Mouse (Mus musculus) heart, postnatal 36 days (tissue): ENCODE measurements at regions not wholly inside any gene's neighbourhood (a gene's known extent, or its start where the extent isn't known, plus 50 kb on each side); places are given as distances from the start of the nearest gene placed in this dataset.
"Not testable (repeated sequence)": the region's sequence is repeated elsewhere in the genome, so short reads cannot be mapped to it uniquely, and the experiment has no call there.

Experiments
- DNase-seq, 2 experiments: peaks; one replicate each; pipeline ENCODE4 v3.0.0; 2021 to 2022
- intact Hi-C: fragments of 180-260 bp; cut with DNase I; formaldehyde crosslinking; loops from one replicate; pipeline ENCODE4 v1.15.1; 2025

GRCm38 (mm10) chr2:63580489-63581139, 396.5 kb upstream of the Kcnh7 start:
- no peak for DNase-seq
- intact Hi-C loops: no loop called here

DNA sequence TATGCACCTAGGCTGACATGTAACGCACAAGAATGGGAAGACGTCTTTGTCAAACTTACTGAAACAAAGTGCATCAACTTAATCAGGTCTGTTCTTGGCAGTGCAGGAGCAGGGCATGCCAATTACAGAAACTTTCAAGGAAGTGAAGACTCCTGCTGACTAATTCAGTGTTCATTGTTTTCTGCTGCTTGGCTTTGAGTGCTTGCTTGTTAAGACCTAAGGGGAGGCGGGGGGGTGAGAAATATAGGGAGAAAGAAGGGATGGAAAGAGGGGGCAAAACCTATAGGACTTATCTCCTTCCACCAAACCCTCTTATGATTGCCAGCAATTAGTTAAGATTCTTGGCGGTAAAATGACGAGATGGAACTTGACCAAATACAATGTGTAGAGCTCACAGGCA, 391.1 kb upstream of the Kcnh7 start:
- intact Hi-C loops: no loop called here
- no peak for DNase-seq

DNA sequence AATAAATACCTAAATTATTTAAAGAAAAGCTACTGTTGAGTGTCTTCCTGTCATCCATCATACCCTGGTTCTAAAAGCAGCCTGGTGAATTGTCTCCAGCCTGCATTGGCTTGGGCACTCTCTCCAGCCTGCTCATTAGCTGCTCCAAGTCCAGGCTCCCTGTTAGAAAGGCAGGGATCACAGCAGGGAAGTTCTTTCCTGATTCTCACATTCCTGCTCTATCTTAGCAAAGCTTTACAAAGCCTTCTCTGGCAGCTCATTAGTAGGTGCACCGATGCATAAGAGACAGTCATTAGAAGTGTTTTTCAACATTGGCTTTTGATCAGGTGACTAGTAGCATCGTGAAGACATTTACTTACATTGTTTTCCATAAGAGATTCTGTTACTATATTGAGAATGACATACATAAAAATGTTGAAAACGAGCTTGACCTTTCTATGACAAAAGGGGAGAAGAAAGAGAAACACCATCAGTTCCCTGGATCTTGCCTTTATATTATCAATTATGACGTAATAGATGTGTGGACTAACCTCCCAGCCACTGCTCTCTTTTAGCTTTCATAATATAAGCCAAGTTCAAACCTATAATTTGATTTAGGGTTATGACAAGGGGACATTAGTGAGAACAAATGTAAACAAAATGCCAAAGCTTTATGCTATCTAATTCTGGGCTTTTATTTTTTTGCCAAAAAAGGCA, 390.1 kb upstream of the Kcnh7 start:
- intact Hi-C loops: no loop called here
- no peak for DNase-seq

DNA sequence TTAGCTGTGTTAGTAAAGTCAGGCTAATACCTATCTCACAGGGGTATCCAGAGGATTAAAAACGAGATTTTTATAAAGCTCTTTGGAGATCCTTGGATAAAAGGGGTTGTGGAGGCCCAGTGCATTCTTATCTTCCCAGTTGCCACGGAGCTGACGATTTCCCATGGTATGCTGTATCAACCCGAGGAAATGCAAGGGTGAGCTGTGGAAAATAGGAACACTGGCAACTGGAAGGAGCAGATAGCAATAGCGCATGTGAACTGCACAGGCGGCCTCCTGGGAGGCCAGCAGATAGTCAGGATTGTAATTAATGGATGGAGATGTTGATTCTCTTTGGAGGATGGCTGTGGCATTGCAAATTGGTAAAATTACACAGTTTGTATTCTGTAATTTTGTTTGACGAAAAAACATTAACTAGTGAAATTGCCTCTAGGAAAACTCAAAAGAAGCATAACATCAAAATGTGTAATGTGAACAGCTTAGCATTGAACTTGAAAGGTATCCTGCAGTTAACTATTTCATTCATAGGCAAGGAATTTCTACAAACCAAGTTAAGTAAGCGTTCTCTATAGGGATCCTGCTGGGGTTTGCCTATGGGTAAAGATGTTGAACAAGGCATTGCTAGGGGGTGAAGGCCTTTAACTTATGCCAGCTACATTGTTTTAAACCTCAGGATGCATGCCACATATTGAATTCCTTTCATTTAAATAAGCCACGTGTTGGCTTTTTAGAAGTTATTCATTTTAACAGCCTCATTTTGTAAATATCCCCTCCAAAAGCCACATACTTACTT, 389.1 kb upstream of the Kcnh7 start:
- no peak for DNase-seq
- intact Hi-C loops: no loop called here

DNA sequence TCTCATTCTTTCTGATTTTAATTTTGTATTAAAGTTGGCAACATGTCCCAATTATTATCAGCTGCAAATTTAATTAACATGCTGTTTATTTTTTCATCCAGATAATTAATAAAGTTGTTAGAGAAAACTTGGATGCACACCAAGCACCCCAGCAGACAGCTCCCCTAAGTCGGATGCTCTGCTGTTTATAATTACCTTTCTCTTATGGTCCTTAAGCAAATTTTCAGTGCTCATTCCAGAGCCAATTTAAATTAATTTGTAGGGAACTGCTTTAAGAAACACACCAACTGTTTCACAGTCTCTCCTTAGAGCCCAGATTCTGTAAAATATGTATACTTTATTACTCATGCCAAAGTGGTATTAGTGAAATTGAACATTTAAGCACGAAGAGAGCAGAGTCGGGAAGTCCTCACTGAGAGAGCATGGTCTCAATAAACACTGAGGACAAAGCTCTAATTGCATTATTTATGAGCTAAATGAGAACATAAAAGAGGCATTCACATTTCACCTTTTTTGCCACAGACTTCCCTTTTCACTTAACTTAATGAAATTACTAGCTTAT, 372.9 kb upstream of the Kcnh7 start:
- intact Hi-C loops: no loop called here
- no peak for DNase-seq

DNA sequence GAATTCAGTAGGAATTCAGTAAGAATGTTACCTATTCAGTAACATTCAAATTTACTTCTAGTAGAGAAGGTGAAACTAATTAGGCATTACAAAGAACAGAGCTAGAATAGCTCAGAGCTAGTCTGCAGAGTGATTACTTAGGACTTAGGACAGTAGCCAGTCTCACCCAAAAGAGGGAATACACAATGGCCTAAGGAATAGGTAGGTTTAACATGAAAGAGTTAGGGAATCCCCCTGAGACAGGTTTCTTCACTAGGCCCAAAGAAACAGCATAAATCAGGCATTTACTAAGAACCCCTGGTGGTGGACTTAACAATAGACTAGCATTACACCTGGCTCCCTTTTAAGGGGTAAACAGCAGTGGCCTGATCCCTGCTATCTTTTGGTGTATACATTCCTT, 357.7 kb upstream of the Kcnh7 start:
- intact Hi-C loops: not testable (repeated sequence)

GRCm38 (mm10) chr2:63518534-63518933, 334.4 kb upstream of the Kcnh7 start:
- no peak for DNase-seq
- intact Hi-C loops: no loop called here

More for the DNA sequence above, 357.7 kb upstream of the Kcnh7 start:
- not testable (repeated sequence) for DNase-seq

GRCm38 (mm10) chr2:63513554-63514226, 329.6 kb upstream of the Kcnh7 start:
- DNase-seq: no peak
- intact Hi-C loops: loop anchor here (2.0 kb wide), 1 partner anchor 1339 kb away; no protein-coding TSS in a partner anchor

DNA sequence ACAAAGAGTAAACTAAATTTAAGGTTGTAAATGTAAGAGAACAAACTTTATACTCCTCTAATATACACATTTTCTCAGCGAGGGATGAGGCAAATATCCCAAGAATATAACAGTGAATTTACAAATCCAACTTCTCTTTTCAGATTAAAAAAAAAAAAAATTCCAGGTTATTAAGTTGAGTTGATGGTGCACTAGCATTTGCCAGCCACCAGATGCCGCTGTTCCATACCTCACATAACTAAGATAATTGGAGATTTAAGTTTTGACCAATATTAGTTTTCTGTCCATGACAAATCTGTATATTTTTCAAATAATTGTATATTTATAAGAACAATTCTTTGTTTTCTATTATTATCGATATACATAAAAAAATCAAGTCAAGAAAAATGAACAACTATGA, 319.9 kb upstream of the Kcnh7 start:
- intact Hi-C loops: no loop called here
- peak in 1 of 2 experiments; percentile 4 for DNase-seq

- DNase-seq: no peak
- intact Hi-C loops: loop anchor here (10.0 kb wide), 1 partner anchor 1858 kb away; no protein-coding TSS in a partner anchor
Measured at GRCm38 (mm10) chr2:63476411-63476810, 292.3 kb upstream of the Kcnh7 start.

- no peak for DNase-seq
- intact Hi-C loops: loop anchor here (10.0 kb wide), 1 partner anchor 1860 kb away; no protein-coding TSS in a partner anchor
Measured at GRCm38 (mm10) chr2:63475255-63475654, 291.2 kb upstream of the Kcnh7 start.

DNA sequence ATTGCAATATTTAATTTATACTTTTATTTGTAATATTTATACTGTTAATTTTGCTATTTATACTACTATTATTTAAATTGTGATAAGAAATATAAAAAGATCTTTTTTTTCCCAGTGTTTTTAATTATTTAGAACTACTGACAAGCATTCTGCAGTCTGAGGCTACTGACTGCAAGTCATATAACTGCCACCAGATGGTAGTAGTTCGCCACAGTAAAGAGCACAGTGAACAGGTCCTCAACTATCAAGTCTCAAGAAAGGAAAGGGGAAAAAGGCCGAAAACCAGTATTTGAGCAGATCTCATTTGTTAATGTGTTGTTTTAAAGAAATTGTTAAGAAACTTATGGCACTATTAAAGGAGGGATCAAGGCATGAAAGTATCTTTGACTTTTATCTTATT, 289.6 kb upstream of the Kcnh7 start:
- intact Hi-C loops: loop anchor here (10.0 kb wide), 1 partner anchor 1861 kb away; no protein-coding TSS in a partner anchor
- DNase-seq: peak in 1 of 2 experiments; percentile 2

- intact Hi-C loops: loop anchor here (10.0 kb wide), 1 partner anchor 1863 kb away; no protein-coding TSS in a partner anchor
- no peak for DNase-seq
Measured at GRCm38 (mm10) chr2:63472248-63472647, 288.2 kb upstream of the Kcnh7 start.

GRCm38 (mm10) chr2:63459112-63459511, 275.0 kb upstream of the Kcnh7 start:
- intact Hi-C loops: no loop called here
- no peak for DNase-seq

DNA sequence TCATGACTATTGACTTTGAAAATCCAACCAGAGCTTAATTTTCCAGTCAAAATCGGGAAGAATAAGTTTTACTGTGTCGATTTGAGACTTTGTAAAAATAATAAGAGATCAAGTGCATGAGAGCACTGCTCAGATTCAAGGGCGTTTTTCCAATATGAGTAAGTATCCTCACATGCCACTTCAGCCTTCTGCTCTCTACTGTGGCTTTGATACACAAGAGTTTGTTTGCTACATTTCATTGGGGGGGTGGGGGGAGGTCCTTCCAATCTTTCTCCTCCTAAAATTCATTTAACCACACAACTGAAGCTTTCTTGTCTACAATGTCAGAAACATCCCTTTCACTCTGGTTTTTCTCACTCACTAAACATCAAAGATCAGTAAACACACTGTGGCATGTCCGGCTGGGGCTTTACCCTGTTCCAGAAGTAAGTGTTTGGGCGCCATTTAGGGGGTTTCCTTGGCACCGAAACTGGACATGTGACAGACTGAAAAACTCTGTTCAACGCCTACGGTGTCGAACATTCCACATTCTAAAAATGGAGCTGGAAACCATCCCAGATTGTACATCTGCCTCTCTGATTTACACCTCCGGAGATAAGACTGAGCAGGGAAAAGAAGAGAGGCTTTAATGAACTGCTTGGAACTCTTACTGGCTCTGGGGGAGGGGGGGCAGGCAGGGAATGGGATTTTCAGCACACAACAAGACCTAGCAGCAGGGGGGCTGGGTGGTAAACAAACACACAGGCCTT, 270.4 kb upstream of the Kcnh7 start:
- DNase-seq: peak; percentile 4 to 6
- intact Hi-C loops: no loop called here

GRCm38 (mm10) chr2:63452891-63453290, 268.8 kb upstream of the Kcnh7 start:
- intact Hi-C loops: no loop called here
- DNase-seq: no peak

DNA sequence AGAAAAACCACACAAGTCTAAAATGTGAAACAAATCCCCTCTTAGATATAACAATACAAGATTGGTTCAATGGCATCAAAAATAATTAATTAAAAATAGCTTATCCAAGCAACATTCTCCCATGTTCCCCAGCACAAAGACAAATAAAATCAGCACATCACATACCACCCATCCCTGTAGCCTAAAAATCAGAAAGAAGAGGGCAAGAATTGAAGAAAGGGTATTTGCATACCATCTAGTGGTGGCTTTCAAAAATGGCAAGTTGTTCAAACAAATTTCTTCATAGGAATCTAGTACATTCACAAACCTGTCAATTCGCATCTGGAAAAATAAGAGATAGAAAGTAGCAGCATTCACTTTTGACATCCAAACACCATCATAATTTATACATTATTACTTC, 268.1 kb upstream of the Kcnh7 start:
- intact Hi-C loops: no loop called here
- no peak for DNase-seq

DNA sequence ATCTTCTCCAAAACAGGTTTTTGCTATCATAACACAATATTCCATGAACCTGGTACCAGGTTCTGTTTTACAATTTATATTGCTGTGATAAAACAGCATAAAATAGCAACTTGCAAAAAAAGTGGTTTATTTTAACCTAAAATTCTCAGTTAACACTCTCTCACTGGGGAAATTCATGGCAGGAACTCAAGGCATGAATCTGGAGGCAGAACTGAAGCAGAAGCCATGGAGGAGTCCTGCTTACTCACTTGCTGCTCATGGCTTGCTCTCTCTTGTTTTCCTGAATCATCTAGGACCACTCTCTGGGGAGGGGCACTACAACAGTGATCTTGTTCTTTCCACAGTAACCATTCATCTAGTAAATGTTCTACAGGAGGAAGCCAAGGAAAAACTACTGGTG, 250.2 kb upstream of the Kcnh7 start:
- no peak for DNase-seq
- intact Hi-C loops: no loop called here

DNA sequence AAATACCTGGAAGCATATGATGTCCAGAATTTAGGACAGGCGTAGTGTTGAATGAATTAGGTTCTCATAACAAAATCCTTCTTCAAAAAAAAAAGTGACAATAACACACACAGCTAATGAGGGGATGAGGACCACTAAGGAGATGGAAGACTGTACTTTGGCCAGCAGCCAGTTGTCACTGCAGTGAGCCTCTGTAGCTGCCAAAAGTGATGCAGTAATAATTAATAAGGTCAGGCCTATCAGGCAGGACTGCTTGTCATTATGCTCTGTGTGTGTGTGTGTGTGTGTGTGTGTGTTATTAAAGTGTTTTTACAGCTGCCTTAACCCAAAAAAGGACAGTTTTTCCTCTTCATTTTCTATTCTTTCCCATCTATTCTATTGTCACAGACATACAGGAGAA, 221.3 kb upstream of the Kcnh7 start:
- intact Hi-C loops: no loop called here
- DNase-seq: no peak
